In the genomic region with DNA sequence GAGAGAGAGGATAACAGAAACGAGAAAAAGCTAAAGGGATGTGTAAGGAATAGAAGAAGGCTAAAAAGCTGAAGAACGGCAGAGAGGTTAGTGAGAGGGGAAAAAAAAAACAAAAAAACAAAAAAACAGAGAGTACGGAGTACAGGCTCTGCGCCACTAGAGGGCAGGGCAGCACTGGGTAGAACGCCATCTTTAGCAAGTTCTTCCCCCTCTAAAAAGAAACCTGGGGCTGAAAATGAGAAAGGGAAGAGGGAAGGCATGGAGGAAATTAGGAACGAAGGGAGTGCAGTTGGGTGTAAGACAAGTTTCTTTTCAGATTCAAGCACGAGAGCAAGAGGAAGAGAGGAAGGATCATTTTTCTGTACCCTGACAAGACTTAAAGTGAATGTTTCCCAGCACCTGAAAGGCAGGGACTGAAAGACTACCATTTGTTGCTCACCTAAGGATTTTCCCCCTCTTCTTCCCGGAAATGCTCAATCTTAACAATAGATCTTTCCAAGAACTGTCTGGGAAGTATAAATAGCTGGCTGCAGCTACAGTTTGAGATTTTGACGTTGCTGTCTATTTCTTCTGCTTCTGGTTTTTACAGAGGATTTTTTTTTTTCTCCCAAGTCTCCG, we compare ENCODE assay signal across 8 mouse cellular contexts.
A peak's percentile ranks its signal among the peaks of the same experiment; 100 is the strongest.
DNase-seq lines count a peak whose midpoint lies in the region; ATAC-seq and TF ChIP-seq lines count a peak whose summit lies in the region.

No protein-coding gene starts in this region.

- H3K27ac ChIP-seq in ES-Bruce4 (ENCODE audit: insufficient read depth, low read length), result no peak overlapping the region
- H3K27ac ChIP-seq in embryonic facial prominence, embryonic 13.5 days, result no peak overlapping the region
- H3K27ac ChIP-seq in heart, embryonic 16.5 days (ENCODE audit: low read length), result no peak overlapping the region
- H3K27ac ChIP-seq in liver, postnatal 0 days (ENCODE audit: low read depth), result no peak overlapping the region
- H3K27ac ChIP-seq in neural tube, embryonic 15.5 days (replicated peaks), result peak overlapping the region; percentile 67

- no peaks in the 10 kb centered on the region for H3K36me3 ChIP-seq in ES-Bruce4 (ENCODE audit: control insufficient read depth, insufficient read depth, low read length, poor library complexity, severe bottlenecking)
- no peaks in the 10 kb centered on the region for H3K36me3 ChIP-seq in embryonic facial prominence, embryonic 13.5 days
- no peaks in the 10 kb centered on the region for H3K36me3 ChIP-seq in heart, embryonic 16.5 days (ENCODE audit: control insufficient read depth, insufficient read depth)
- no peaks in the 10 kb centered on the region for H3K36me3 ChIP-seq in liver, postnatal 0 days (replicated peaks; ENCODE audit: insufficient read depth, low read length)
- no peaks in the 10 kb centered on the region for H3K36me3 ChIP-seq in neural tube, embryonic 15.5 days

- H3K27me3 ChIP-seq in ES-Bruce4 (ENCODE audit: control insufficient read depth, insufficient read depth, low read length, poor library complexity, severe bottlenecking), result no peaks in the 10 kb centered on the region
- no peaks in the 10 kb centered on the region for H3K27me3 ChIP-seq in embryonic facial prominence, embryonic 13.5 days
- H3K27me3 ChIP-seq in heart, embryonic 16.5 days (ENCODE audit: control insufficient read depth, insufficient read depth, low read length), result no peaks in the 10 kb centered on the region
- no peaks in the 10 kb centered on the region for H3K27me3 ChIP-seq in liver, postnatal 0 days (ENCODE audit: insufficient read depth, low read length)
- no peaks in the 10 kb centered on the region for H3K27me3 ChIP-seq in neural tube, embryonic 15.5 days (replicated peaks)

- H3K4me3 ChIP-seq in ES-Bruce4 (ENCODE audit: low read depth, low read length), result no peak overlapping the region
- peak overlapping the region; percentile 31 for H3K4me3 ChIP-seq in embryonic facial prominence, embryonic 13.5 days
- peak overlapping the region; percentile 34 for H3K4me3 ChIP-seq in heart, embryonic 16.5 days (ENCODE audit: low read length)
- H3K4me3 ChIP-seq in liver, postnatal 0 days (ENCODE audit: low read depth, low read length), result no peak overlapping the region
- peak overlapping the region; percentile 24 for H3K4me3 ChIP-seq in neural tube, embryonic 15.5 days (replicated peaks)

- peak overlapping the region; percentile 53 for H3K4me2 ChIP-seq in embryonic facial prominence, embryonic 13.5 days
- peak overlapping the region; percentile 57 for H3K4me2 ChIP-seq in heart, embryonic 16.5 days (ENCODE audit: low read depth, low read length)
- peak overlapping the region; percentile 41; the same call in 1 of the 2 replicates for H3K4me2 ChIP-seq in liver, postnatal 0 days (ENCODE audit: low read depth, low read length)
- peak overlapping the region; percentile 56 for H3K4me2 ChIP-seq in neural tube, embryonic 15.5 days

- DNase-seq in adrenal gland, postnatal 4 days (ENCODE audit: low spot score in 2 of 2), result peak; percentile 24 to 41
- DNase-seq in kidney, postnatal 36 days, result peak; percentile 68 to 91
- peak; percentile 66 for DNase-seq in liver, postnatal 0 days
- peak; percentile 38 for DNase-seq in thymus, postnatal 25 days

- no peak for TF ChIP-seq EP300 in ES-Bruce4 (IDR thresholded peaks at IDR 0.05; ENCODE audit: insufficient read depth, low read depth, low read length)
- TF ChIP-seq EP300 in liver, postnatal 0 days (IDR thresholded peaks at IDR 0.05; ENCODE audit: low read depth), result no peak

- H3K9me3 ChIP-seq in ES-Bruce4 (replicated peaks; ENCODE audit: control insufficient read depth, insufficient read depth, low read length, poor library complexity, severe bottlenecking), result no peaks in the 10 kb centered on the region
- no peaks in the 10 kb centered on the region for H3K9me3 ChIP-seq in embryonic facial prominence, embryonic 13.5 days
- no peaks in the 10 kb centered on the region; the same call in 1 of the 2 replicates for H3K9me3 ChIP-seq in heart, embryonic 16.5 days (replicated peaks; ENCODE audit: control insufficient read depth, low read length)
- no peaks in the 10 kb centered on the region for H3K9me3 ChIP-seq in liver, postnatal 0 days (ENCODE audit: low read length)
- H3K9me3 ChIP-seq in neural tube, embryonic 15.5 days (replicated peaks), result no peaks in the 10 kb centered on the region

- WGBS in embryonic facial prominence, embryonic 13.5 days, result 10% methylated on average over 10 of the region's 10 CpGs
- WGBS in heart, embryonic 16.5 days, result 10% methylated on average over 10 of the region's 10 CpGs
- WGBS in liver, postnatal 0 days (ENCODE audit: insufficient replicate concordance), result 17% methylated on average over 10 of the region's 10 CpGs
- 10% methylated on average over 10 of the region's 10 CpGs for WGBS in neural tube, embryonic 15.5 days

- H3K9ac ChIP-seq in ES-Bruce4 (ENCODE audit: low read depth, poor library complexity, severe bottlenecking), result no peak overlapping the region
- peak overlapping the region; percentile 49; the same call in 1 of the 2 replicates for H3K9ac ChIP-seq in embryonic facial prominence, embryonic 13.5 days
- H3K9ac ChIP-seq in heart, embryonic 16.5 days (ENCODE audit: low read length), result peak overlapping the region; percentile 24; the same call in 1 of the 2 replicates
- no peak overlapping the region for H3K9ac ChIP-seq in liver, postnatal 0 days (replicated peaks)
- peak overlapping the region; percentile 17; the same call in 1 of the 2 replicates for H3K9ac ChIP-seq in neural tube, embryonic 15.5 days (replicated peaks)

- H3K4me1 ChIP-seq in ES-Bruce4 (ENCODE audit: control insufficient read depth, insufficient read depth, low read length), result no peaks in the 10 kb centered on the region
- peaks cover 3% of the 10 kb centered on the region; the same call in 1 of the 2 replicates for H3K4me1 ChIP-seq in embryonic facial prominence, embryonic 13.5 days
- no peaks in the 10 kb centered on the region for H3K4me1 ChIP-seq in heart, embryonic 16.5 days (ENCODE audit: control insufficient read depth, insufficient read depth, low read length)
- peaks cover 2% of the 10 kb centered on the region; the same call in 1 of the 2 replicates for H3K4me1 ChIP-seq in liver, postnatal 0 days (ENCODE audit: insufficient read depth)
- H3K4me1 ChIP-seq in neural tube, embryonic 15.5 days, result peaks cover 3% of the 10 kb centered on the region

- TF ChIP-seq POLR2A in ES-Bruce4 (IDR thresholded peaks at IDR 0.05; ENCODE audit: insufficient read depth, low read length), result no peak

- no peak for ATAC-seq in embryonic facial prominence, embryonic 13.5 days (ENCODE audit: insufficient number of reproducible peaks, insufficient read depth, low FRiP score, low TSS enrichment, low read depth)
- no peak for ATAC-seq in heart, embryonic 16.5 days (replicated peaks; ENCODE audit: extremely low read depth, insufficient read depth, low FRiP score)
- ATAC-seq in liver, postnatal 0 days, result no peak
- peak; percentile 79 for ATAC-seq in neural tube, embryonic 15.5 days (ENCODE audit: low FRiP score)

- peak; percentile 71 for TF ChIP-seq CTCF in ES-Bruce4 (IDR thresholded peaks at IDR 0.05; ENCODE audit: low read depth, low read length)
- TF ChIP-seq CTCF in liver, postnatal 0 days (IDR thresholded peaks at IDR 0.05; ENCODE audit: low read depth), result peak; percentile 80

Comparison
In these comparisons a context has a peak if more than half of its experiments do, and no peak if none do; other contexts are left out.
1. H3K4me3 ChIP-seq: peak in embryonic facial prominence, embryonic 13.5 days (single experiment), heart, embryonic 16.5 days (single experiment) and neural tube, embryonic 15.5 days (single experiment); none in ES-Bruce4 (single experiment) and liver, postnatal 0 days (single experiment).
2. H3K9ac ChIP-seq: peak in embryonic facial prominence, embryonic 13.5 days (single experiment), heart, embryonic 16.5 days (single experiment) and neural tube, embryonic 15.5 days (single experiment); none in ES-Bruce4 (single experiment) and liver, postnatal 0 days (single experiment).
3. Peak in every context shown above with its lines, with median percentiles within 50 percentile points of each other: DNase-seq and H3K4me2 ChIP-seq.